Mouse (Mus musculus) CH12.LX (cell line): ENCODE results near the gene Dppa3. TPM values are rescaled to one million over a fixed set of nuclear protein-coding genes. Genes with fewer than 3 reads are reported as not detected.

Experiments
- DNase-seq: peaks from one replicate; pipeline ENCODE4 v3.0.0-alpha.2; 2013; ENCODE audit errors: extremely low read depth
- H3K27ac ChIP-seq: 2 replicates; pipeline ENCODE4 v1.5.1; 2012; ENCODE audit warnings: low read depth, mild to moderate bottlenecking, control low read depth, moderate library complexity; ENCODE audit not compliant: insufficient read depth
- H3K27me3 ChIP-seq: replicated peaks from 2 replicates; pipeline ENCODE3; 2012; ENCODE audit warnings: inconsistent platforms
- H3K36me3 ChIP-seq, 2 experiments: replicated peaks in 1 of 2; 2 replicates each; pipeline versions ENCODE3 to v1.6.1; 2012; ENCODE audit warnings: inconsistent platforms in 1 of 2, low read length in 1 of 2, mild to moderate bottlenecking in 1 of 2, mixed read lengths in 1 of 2, moderate library complexity in 1 of 2; ENCODE audit not compliant: control insufficient read depth in 1 of 2, insufficient read depth in 1 of 2
- H3K4me1 ChIP-seq, 2 experiments: 2 replicates each; pipeline ENCODE4 v1.6.1; 2012; ENCODE audit warnings: inconsistent platforms in 1 of 2, moderate library complexity in 1 of 2; ENCODE audit not compliant: insufficient read depth in 2 of 2, control insufficient read depth in 1 of 2
- H3K4me2 ChIP-seq: 2 replicates; pipeline ENCODE4 v1.6.1; 2012; ENCODE audit warnings: low read depth, mild to moderate bottlenecking, control low read depth; ENCODE audit not compliant: poor library complexity, insufficient read depth, severe bottlenecking
- H3K4me3 ChIP-seq, 3 experiments: fragments of 150-350 bp in 1 of 3; sonication (generic) in 1 of 3; replicated peaks in 1 of 3; 2 replicates each; pipeline versions ENCODE3 to v1.5.1; 2011 to 2012; ENCODE audit warnings: low read depth in 2 of 3, low read length in 2 of 3, mild to moderate bottlenecking in 2 of 3, moderate library complexity in 2 of 3, control low read depth in 1 of 3, improper control_type of control experiment in 1 of 3, inconsistent platforms in 1 of 3, mixed read lengths in 1 of 3; ENCODE audit not compliant: poor library complexity in 1 of 3
- H3K79me2 ChIP-seq: replicated peaks from 2 replicates; pipeline ENCODE4 v1.6.1; 2012; ENCODE audit warnings: mild to moderate bottlenecking, moderate library complexity; ENCODE audit not compliant: control insufficient read depth, poor library complexity, insufficient read depth, severe bottlenecking; ENCODE audit errors: extremely low read depth
- H3K9ac ChIP-seq: 2 replicates; pipeline ENCODE4 v1.6.1; 2012; ENCODE audit warnings: low read depth, mild to moderate bottlenecking, control low read depth, moderate library complexity; ENCODE audit not compliant: insufficient read depth
- H3K9me3 ChIP-seq: replicated peaks from 2 replicates; pipeline ENCODE3; 2012; ENCODE audit warnings: low read length, inconsistent platforms, mixed read lengths
- CHD1 ChIP-seq: IDR thresholded peaks from 2 replicates; pipeline ENCODE4 v1.6.1; 2012; ENCODE audit warnings: low read depth, low read length, improper control_type of control experiment, inconsistent platforms
- CHD2 ChIP-seq: IDR thresholded peaks from 2 replicates; pipeline ENCODE4 v1.6.1; 2011; ENCODE audit warnings: low read length, improper control_type of control experiment
- E2F4 ChIP-seq: IDR thresholded peaks from 2 replicates; pipeline ENCODE4 v1.6.1; 2011; ENCODE audit warnings: low read depth, low read length, improper control_type of control experiment; ENCODE audit not compliant: insufficient replicate concordance
- EP300 ChIP-seq: IDR thresholded peaks from 2 replicates; pipeline ENCODE4 v1.6.1; 2011; ENCODE audit warnings: low read length, improper control_type of control experiment
- ETS1 ChIP-seq: conservative IDR thresholded peaks from 2 replicates; pipeline ENCODE4 v1.6.1; 2012; ENCODE audit warnings: low read depth, mild to moderate bottlenecking, inconsistent platforms, low read length, improper control_type of control experiment, moderate library complexity
- JUND ChIP-seq: conservative IDR thresholded peaks from 2 replicates; pipeline ENCODE4 v1.6.1; 2011; ENCODE audit warnings: low read depth, low read length, improper control_type of control experiment
- KAT2A ChIP-seq: IDR thresholded peaks from 2 replicates; pipeline ENCODE4 v1.6.1; 2012; ENCODE audit warnings: low read length, improper control_type of control experiment, inconsistent platforms; ENCODE audit not compliant: insufficient replicate concordance
- MXI1 ChIP-seq: IDR thresholded peaks from 2 replicates; pipeline ENCODE4 v1.6.1; 2011; ENCODE audit warnings: mild to moderate bottlenecking, low read depth, low read length, improper control_type of control experiment
- NELFE ChIP-seq: IDR thresholded peaks from 2 replicates; pipeline ENCODE4 v1.6.1; 2011; ENCODE audit warnings: low read depth, low read length, improper control_type of control experiment
- NRF1 ChIP-seq: IDR thresholded peaks from 2 replicates; pipeline ENCODE4 v1.6.1; 2014; ENCODE audit warnings: low read depth, mild to moderate bottlenecking, inconsistent platforms, low read length, improper control_type of control experiment, moderate library complexity
- PAX5 ChIP-seq: IDR thresholded peaks from 2 replicates; pipeline ENCODE4 v1.6.1; 2012; ENCODE audit warnings: low read length, inconsistent platforms, mixed read lengths
- POLR2A ChIP-seq: IDR thresholded peaks from 2 replicates; pipeline ENCODE4 v1.6.1; 2011; ENCODE audit warnings: low read depth, mild to moderate bottlenecking, improper control_type of control experiment, low read length
- RCOR1 ChIP-seq: conservative IDR thresholded peaks from 2 replicates; pipeline ENCODE4 v1.6.1; 2012; ENCODE audit warnings: low read depth, mild to moderate bottlenecking, inconsistent platforms, low read length, improper control_type of control experiment
- TBP ChIP-seq: conservative IDR thresholded peaks from 2 replicates; pipeline ENCODE4 v1.6.1; 2011; ENCODE audit warnings: low read depth, low read length, improper control_type of control experiment
- TCF12 ChIP-seq: IDR thresholded peaks from 2 replicates; pipeline ENCODE4 v1.6.1; 2014; ENCODE audit warnings: low read depth, mild to moderate bottlenecking, inconsistent platforms, low read length, improper control_type of control experiment
- USF2 ChIP-seq: conservative IDR thresholded peaks from 2 replicates; pipeline ENCODE4 v1.6.1; 2011; ENCODE audit warnings: low read depth, low read length, improper control_type of control experiment
- ZKSCAN1 ChIP-seq: IDR thresholded peaks from 2 replicates; pipeline ENCODE4 v1.6.1; 2012; ENCODE audit warnings: low read depth, inconsistent platforms, low read length, improper control_type of control experiment, borderline replicate concordance
- ZMIZ1 ChIP-seq: IDR thresholded peaks from 2 replicates; pipeline ENCODE4 v1.6.1; 2012; ENCODE audit warnings: low read depth, mild to moderate bottlenecking, inconsistent platforms, low read length, improper control_type of control experiment
- ZNF384 ChIP-seq: IDR thresholded peaks from 2 replicates; pipeline ENCODE4 v1.6.1; 2012; ENCODE audit warnings: low read depth, low read length, improper control_type of control experiment, inconsistent platforms
- dilution Hi-C: fragments of 300-500 bp; cut with MboI; formaldehyde crosslinking; loops from 2 replicates; pipeline ENCODE4 v1.14.3; 2020; ENCODE audit warnings: low sequenced_read_pairs; ENCODE audit not compliant: extremely low pct_unique_long_range_greater_than_20kb, extremely low pct_ligation_motif_present
- in situ Hi-C: fragments of 300-500 bp; cut with MboI; formaldehyde crosslinking; loops from 3 replicates; pipeline ENCODE4 v1.14.3; 2019; ENCODE audit warnings: low sequenced_read_pairs, low pct_ligation_motif_present, low pct_unique_long_range_greater_than_20kb, mixed read lengths
- polyA plus RNA-seq: library from polyadenylated mRNA; unstranded; fragments of >175 nt; gene quantifications from 2 replicates; pipeline ENCODE4 v1.2.1, GENCODE M21; 2012; ENCODE audit warnings: low read depth; ENCODE audit not compliant: insufficient read length
- total RNA-seq, 2 experiments: library from RNA; depleted of rRNA; stranded (reverse); fragments of 300-350 nt in 1 of 2; fragments of >200 nt in 1 of 2; gene quantifications; 2 replicates each; pipeline ENCODE4 v1.2.3; 2012 to 2014

The Dppa3 gene
- total and polyA plus RNA-seq, 3 experiments = not detected

DNA sequence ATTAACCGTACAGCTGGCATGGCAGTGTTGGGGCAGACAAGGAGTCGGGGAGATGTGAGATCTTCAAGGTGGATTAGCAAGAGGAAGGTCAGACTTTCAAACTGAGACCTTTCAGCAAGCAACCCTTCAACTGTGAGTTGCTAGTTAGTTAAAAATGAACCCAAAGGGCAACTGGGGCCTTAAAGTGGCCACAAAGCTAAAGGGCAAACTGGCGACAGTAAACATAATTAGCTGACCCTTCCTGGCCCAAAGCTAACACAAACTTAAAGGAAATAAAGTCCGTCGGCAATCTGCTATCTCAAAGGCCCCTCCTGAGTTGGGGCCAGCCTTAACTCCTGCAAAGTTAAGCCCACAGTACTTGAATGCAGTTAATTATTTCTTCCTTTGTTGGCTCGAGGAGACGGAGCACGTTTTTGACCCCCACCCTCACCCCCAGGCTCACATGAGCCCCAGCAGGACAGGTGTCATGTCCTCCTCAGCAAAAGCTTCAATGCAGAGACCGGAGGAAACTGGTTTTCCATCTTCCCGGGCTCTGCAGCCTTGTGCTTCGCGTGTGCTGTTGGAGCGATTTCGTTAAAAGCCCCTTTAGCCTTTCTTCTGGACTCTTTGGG, 37.5 kb downstream of the Dppa3 start:
- Histone ChIP-seq H3K27ac (no peak overlapping the region), H3K36me3 (no peaks in the 10 kb centered on the region), H3K9me3 (no peaks in the 10 kb centered on the region), H3K27me3 (no peaks in the 10 kb centered on the region), H3K9ac (no peak overlapping the region), H3K4me3 (no peak overlapping the region), H3K4me2 (no peak overlapping the region)
- TF ChIP-seq ETS1 (no peak), RCOR1 (no peak), CHD1 (no peak), MXI1 (no peak)
- TF ChIP-seq, all 38 proteins: peak for 0
- in situ Hi-C loops = loop anchor here (25.0 kb wide), 1 partner anchor 124 kb away; no protein-coding TSS in a partner anchor
- Histone ChIP-seq H3K79me2 (no peaks in the 10 kb centered on the region), H3K4me1 (no peaks in the 10 kb centered on the region; a peak in 1 of 4 replicates)
- DNase-seq = no peak
- dilution Hi-C loops = no loop called here

DNA sequence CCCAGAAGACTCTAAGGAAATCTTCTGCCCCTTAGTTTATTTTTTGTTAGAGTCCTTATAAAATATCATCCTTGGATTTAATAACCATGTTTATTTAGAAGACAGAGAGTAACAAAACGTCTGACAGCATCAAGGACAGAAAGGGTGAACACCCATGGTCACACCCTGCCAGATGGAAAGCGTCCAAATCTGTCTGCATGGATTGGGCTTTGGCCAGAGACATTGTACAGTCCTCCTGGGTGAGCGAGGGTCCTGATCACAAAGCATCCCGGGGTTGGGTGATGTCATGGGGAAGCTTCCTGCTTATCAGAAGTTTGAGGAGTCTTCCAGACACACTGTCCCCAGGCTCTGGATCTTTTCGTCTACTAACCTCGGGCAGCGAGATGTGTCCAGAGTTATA, 39.7 kb downstream of the Dppa3 start:
- H3K4me2 ChIP-seq = no peak overlapping the region
- H3K36me3 ChIP-seq = no peaks in the 10 kb centered on the region
- H3K9me3 ChIP-seq = no peaks in the 10 kb centered on the region
- no peak for TF ChIP-seq TCF12
- no peak for TF ChIP-seq JUND
- TF ChIP-seq CHD2 = no peak
- TF ChIP-seq NRF1 = no peak
- no peak for TF ChIP-seq EP300
- TF ChIP-seq USF2 = no peak
- no peak for TF ChIP-seq CHD1
- no peak for TF ChIP-seq ZMIZ1
- TF ChIP-seq ZNF384 = no peak
- TF ChIP-seq NELFE = no peak
- no peak for TF ChIP-seq E2F4
- no peak for TF ChIP-seq KAT2A
- no peak for TF ChIP-seq POLR2A
- TF ChIP-seq PAX5 = no peak
- TF ChIP-seq ETS1 = no peak
- TF ChIP-seq TBP = no peak
- TF ChIP-seq ZKSCAN1 = no peak
- no peak overlapping the region for H3K27ac ChIP-seq
- H3K79me2 ChIP-seq = no peaks in the 10 kb centered on the region
- H3K4me3 ChIP-seq = no peak overlapping the region
- dilution Hi-C loops = no loop called here
- in situ Hi-C loops = loop anchor here (25.0 kb wide), 1 partner anchor 121 kb away; no protein-coding TSS in a partner anchor
- 0 out of 4 replicates have a peak, but pooled peaks cover 0 to 4% of the 10 kb centered on the region in 2 experiments for H3K4me1 ChIP-seq
- no peak overlapping the region for H3K9ac ChIP-seq
- DNase-seq = no peak
- no peaks in the 10 kb centered on the region for H3K27me3 ChIP-seq
